Mouse (Mus musculus): ENCODE data around the gene Fancg.

Gene Fancg

DNA sequence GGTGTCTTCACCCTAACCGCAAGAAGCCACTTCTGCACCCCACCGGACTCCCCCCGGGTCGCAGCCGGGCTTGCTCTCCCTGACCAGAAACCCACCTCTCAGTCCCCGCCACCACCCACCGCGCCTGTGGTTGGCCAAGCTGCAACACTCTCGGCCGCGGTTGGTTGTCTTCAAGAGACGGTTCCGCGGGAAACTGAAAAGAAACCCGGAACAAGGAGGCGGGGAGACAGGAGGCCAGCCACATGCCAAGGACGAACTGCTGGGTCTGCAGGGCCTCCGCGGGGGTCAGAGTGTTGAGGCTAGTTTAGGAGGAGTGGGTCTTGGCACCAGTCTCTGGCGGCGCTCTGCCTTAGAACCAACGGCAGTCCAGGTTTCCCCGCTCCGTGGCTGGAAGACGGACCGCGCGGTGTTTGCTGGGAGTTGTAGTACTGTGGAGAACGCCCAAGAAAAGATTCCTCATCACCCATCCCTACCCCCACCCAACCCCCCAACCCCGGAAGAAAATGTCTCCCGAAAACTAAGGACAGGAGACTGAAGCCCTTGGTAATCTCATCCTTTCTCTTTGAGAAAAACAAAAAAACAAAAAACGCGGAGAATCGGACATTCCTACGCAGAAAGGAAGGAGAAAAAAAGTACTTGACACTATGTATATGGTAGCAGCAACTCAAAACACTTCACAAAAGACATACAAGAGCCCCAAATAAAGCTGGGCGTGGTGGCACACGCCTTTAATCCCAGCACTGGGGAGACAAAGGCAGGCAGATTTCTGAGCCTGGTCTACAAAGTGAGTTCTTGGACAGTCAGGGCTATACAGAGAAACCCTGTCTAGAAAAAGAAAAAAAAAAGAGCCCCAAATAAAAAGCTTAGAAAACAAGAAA, at the start of gene Fancg:
TSS of gene Fancg (minus strand) at position 346 of the 878 bp plus-strand sequence.
- peak; percentile 89 to 94 for DNase-seq

DNA sequence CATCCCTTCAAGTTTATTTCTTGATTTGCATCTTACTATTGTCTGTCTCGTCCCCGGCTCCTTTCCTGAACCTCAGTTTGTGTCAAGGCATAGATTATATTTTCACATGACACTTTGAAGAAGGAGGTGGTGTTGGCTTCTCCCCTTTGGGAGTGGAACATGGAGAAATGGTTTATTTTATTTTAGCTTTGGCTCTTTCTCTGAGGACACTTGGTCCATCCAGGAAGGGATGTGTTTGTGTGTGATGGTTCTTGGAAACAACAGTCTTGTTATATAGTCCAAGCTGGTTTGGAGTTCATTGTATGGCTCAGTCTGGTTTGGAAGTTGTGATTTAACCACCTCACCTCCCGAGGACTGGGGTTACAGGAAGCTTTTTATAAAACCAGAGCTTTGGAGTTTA, 49.4 kb upstream of the Fancg start:
- no peak for DNase-seq

DNA sequence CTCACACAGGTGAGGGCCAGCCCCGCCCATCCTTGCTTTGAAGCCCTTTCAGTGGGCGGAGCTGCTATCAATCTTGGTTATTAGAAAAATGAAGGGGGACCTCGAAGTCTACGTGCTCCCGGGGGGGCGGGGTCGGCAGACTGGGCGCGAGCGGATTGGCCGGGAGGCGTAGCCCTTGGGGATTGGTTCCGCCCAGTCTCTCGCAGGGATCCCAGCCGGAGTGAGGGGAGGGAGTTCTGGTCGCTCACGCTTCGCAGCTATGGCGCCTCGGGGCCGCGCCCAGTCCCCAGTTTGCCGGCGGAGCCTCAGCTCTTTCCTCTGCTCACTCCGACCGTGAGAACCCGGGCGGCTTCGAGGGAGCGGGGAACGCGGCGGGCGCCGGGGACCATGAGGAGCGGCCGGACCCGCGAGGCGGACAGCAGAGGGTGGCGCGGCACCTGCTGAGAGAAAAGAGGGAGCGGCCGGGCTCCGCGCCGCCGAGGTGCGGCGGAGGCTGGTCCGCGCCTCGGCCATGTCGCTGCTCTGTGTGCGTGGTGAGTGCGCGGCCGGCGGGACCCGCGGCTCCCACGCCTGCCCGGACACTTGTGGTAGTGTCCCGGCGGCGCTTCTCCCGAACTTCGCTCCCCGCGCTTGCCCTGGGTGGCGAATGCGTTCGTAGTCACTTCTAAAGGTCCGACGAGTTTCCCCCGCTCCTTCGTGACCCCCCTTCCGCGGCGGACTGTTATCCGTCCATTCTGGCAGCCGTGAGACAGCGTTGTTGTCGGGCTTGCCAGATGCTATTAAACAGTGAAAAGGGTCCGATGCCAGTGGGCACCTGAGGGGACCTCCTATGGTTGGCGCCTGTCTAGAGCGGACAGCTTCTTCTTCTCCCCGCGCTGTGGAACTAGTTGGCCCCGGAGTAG, 48.7 kb upstream of the Fancg start, which contains the start of gene Unc13b:
TSS of gene Unc13b (plus strand) at position 201 of the 902 bp plus-strand sequence.
- peak; percentile 96 to 98 for DNase-seq

DNA sequence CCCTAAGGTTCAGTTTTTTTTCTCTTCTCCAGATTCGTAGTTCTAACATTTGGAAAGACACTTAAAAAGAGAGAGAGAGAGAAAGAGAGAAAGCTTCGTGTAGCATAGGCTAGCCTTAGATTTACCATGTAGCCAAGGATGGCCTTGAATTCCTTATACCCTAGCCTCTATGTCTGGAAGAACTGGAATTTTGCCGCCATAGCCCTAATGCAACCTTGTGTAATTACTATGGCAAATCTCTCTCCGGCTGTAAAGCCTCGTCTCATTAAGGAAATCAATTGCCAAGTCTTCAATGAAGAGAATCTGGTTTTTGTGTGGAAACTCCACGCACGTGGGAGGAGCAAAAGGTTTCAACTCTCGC, 48.1 kb upstream of the Fancg start:
- DNase-seq: no peak

DNA sequence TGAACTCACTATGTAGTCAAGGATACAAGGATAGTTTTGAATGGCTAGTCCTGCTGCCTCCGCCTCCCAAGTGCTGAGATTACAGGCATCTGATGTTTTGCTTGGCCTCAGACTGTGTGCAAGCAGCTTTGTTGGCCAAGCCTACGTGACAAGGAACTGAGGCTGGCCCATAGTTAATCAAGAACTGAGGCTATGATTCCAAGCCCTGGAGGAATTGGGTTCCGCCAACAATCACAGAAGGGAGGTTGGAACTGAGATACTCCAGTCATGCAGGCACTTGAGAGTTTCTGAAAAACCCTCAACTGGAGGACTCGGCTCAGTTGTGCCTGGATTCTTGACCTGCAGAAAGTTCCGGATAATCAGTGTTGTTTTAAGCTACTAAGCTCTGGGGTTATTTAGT, 47.3 kb upstream of the Fancg start:
- no peak for DNase-seq

DNA sequence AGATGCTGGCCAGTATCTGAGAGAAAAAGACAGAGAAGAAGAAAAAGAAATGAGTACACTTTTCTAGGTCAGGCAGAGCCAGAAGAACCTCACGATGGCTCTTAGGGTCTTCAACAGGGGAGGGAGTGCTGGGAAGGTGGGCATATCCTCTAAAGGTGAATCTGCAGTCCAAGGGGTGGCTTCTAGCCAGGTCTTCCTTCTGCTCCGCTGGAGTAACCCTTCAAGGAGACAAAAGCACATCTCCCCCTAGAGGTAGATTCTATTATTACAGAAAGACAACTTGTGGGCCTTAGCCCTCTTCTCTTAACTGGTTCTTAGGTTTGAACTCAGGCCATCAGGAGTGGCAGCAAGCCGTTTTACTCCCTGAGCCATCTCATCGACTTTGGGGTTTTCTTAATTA, 42.3 kb upstream of the Fancg start:
- peak; percentile 67 to 74 for DNase-seq

DNA sequence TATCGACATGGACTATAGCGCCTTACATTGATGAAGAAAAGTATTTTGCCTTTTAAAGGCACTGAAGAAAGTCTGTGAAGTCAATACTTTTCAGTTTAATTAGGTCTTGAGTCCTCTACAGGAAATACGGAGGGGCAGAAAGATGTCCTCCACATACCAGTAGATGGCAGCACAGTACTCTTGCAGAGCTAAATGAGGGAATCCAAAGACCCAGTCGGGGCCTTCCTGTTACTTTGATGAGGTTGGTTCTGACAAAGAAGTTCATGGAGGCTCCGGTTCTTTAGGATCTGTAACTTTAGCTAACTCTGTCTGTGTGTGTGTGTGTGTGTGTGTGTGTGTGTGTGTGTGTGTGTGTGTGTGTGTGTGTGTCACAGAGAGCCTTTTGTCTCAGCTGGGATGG, 36.9 kb upstream of the Fancg start:
- DNase-seq: peak; percentile 86

DNA sequence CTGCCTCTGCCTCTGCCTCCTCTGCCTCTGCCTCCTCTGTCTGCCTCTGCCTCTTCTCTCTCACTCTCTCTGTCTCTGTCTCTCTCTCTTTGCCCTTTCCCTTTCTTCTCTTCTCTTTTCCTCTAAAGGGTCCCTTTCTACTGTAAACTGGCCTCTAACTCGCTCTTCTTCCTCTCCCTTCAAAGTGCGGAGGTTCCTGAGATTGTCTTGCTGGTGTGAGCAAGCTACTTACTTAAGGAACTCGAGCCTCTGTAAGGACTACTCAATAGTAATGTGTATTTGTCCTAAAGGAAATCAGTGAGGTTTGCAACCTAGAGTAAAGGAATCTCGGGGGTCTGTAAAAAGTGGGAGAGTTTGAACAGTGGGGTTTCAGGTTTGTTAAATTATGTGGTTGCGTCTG, 36.3 kb upstream of the Fancg start:
- no peak for DNase-seq

DNA sequence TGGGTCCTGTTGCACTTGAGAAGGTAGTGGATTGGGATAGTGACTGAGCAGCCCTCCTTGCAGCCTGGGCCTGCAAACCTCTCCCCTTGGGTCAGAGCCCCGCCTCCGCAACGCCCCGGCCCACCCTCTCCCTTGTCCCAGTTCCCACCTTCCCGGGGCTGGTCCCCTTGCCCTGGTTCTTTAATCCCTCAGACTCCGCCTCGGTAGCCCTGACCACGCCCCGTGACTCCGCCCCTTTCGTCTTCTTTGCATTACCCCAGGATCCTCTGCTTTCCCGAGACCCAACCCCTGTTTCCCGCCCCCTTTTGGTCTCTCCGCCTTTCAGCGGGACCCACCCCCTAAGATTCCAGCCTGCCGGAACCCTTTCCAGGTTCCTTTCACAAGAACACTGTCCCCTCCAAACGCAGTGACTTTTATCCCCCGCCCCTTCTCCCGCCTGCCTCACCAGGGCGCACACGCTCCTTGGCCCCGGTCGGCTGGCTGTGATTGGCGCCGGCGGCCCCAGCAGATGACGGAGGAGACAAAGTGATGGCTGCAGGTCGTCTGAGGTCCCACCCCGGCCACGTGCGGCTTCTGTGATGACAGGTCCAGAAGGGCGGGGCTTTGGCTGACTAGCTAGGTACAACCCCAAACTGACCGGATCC, 35.5 kb upstream of the Fancg start, which contains the start of gene Fam214b:
TSS of gene Fam214b (minus strand) at position 562 of the 644 bp plus-strand sequence.
- peak; percentile 99 to 100 for DNase-seq

DNA sequence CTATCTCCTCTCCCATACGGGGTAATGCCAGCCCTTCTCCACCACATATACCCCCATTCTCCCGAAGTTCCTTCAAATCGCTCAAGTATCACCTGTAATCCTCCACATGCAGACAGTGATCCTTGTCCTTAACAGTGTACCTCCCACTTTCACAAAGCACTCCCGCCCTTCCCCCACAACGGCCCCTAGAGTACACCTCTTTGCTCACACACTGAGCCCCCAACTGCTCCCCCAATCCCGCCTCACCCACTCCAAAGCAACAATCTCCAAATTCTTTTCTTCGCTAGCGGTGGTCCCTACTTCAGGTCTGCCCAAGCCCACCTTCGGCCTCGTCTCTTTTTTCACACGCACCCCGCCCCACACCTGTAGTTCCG, 35.0 kb upstream of the Fancg start:
- DNase-seq: peak in 1 of 2 experiments; percentile 49

DNA sequence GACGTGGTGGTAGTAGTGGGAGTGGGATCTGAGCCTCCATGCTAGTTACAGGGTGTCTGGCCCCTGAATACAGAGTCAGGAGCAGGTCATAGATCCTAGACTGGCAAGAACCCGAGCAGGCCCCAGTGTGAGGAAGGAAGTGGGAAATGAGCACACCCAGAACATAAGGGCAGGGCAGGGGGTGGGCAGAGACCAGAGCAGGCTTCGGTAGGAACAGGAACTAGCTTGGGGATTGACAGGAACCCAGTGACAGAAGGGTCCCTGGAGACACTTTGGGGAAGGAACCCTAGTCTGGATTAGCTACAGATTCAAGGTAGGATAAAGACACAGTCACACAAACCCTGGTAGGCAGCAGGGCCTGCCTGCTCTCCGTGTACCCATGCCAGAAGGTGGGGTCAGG, 34.4 kb upstream of the Fancg start:
- DNase-seq: peak; percentile 46 to 83

DNA sequence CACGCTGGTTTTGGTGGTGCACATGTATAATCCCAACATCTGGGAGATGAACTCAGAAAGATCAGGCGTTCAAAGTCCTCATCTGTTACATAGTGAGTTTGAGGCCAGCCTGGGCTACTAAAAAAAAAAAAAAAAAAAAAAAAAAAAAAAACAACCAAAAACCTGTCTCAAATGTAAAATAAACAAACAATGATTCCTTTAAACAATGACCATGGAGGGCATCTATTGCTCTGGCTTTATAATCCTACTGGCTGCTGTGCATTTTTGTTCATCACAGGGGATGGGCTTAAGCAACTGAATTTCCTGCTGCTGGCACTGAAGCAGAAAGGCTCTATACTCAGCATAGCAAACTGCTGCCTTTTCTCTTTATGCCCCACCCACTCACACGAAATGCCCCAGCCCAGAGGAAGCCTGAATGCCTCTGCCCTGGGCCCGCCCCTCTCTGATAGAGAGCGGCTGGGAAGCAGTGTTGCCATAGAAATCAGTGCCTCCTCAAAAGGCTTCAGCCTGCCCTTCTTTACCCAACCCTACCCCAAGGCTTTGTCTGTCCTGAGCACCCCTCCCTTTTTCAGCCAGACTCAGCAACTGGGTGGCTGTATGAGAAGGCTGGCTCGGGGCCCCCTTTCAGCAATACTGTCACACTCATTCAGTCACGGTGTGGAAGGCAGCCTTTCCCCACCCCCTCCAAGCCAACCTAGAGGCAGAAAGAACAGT, 33.5 kb upstream of the Fancg start:
- peak; percentile 72 to 86 for DNase-seq

DNA sequence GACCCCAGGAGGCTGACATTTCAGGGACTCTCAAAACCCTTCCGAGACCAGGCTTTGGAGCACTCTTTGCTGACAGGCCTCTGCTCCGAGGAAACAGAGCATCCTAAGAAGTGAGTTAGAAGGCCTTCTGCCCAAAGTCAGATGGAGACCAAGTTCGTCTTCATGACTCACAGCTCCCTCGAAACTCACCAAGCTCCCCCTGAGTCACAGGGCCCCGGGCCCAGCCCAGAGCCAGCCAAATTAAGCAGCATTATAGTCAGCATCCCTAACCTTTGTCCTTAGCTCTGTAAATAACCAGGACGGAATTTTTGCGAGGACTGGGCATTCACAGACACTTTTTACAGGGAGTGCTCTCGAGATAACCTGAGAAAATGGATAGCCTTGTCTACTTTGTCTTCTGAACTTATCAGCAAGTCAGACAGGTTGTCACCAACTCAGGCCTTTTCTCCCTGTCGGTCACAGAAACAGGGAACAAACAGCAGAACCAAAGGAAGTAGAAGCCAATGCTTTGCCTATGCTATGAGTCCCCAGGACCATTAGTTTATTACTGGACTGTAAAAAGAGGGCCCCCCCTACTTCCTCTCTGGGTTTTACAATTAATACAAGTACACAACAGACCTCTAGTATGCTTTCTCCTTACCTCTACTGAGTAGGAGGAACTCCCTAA, 30.7 kb upstream of the Fancg start:
- DNase-seq: no peak

DNA sequence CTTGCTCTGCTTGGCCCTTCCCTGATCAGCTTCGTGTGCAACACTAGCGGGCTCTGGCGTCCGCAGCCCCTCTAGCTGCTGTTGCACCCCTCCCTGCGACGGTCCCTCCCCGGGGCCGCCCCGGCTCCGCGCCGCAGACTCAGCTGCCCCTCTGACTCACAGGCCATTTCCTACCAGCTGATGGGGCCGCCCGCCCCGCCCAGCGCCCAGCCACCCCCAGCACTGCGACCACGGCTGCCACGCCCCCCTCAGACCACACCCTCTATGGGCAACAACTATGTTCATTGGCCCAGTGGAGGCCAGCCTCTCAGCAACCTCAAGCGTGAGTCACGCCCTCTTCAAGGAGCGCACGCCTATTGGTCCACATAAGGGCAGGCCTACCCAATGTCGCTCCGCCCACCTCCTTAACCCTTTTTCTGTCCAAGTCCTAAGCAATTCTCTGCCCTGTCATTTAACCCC, 29.8 kb upstream of the Fancg start:
- DNase-seq: peak; percentile 98 to 100

DNA sequence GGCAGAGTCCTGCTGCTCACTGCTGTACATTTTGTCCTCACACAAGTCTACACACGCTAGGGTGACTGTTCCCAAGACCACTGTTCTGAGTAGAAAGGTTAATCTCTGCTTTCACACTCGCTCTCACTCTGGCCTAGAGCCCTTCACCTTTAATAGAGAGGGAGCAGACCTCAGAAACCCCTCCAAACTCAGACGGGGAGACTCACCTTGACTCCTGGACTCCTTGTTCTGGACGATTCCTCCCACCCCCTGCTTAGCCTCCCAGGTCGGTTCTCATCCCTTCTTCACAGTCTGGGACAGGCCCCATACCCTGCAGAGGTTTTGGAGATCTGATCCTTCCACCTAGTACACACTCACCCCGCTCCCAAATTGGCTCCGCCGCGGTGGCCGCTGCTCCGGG, 29.3 kb upstream of the Fancg start:
- no peak for DNase-seq

DNA sequence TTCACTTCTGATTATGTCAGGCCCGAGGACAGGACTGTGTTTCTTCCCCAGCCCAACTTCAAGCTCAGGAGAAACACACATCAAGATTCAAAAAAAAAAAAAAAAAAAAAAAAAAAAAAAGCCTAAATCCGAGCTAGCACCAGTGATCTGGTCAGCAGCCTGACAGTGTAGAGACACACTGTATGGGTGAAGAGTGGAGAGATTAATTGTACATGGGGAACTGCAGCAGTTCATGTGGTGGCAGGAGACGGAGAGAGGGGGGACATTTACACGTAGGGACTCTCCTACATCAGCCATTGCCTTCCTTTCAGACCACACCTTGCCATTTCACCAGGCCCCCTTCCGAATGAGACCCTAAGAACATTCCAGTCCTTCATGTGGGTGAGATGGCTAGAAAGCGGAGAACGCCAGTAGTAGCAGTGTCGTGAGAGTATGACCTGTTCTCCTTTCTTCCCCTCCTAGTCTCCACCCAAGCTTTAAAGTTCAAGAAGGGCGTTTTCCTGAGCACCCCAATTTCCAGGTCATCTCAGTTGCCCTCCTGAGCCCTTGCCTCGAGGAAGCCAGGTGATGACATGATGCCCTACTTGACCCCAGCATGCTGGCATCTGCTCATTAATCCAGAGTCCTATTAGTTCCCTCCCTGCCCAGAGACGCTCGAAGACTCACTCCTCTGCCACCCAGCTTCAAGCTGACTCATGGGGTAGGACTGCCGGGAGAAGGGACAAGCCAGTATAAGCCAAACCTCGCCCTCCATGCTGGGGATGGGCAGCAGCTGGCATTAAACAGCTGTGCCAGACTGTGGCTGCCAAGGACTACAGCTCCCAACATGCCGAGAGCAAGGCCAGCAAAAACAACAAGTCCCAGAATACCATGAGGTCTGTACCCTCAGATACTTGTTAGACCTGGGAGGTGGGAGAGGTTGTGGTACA, 28.5 kb upstream of the Fancg start:
- DNase-seq: peak; percentile 29 to 69

DNA sequence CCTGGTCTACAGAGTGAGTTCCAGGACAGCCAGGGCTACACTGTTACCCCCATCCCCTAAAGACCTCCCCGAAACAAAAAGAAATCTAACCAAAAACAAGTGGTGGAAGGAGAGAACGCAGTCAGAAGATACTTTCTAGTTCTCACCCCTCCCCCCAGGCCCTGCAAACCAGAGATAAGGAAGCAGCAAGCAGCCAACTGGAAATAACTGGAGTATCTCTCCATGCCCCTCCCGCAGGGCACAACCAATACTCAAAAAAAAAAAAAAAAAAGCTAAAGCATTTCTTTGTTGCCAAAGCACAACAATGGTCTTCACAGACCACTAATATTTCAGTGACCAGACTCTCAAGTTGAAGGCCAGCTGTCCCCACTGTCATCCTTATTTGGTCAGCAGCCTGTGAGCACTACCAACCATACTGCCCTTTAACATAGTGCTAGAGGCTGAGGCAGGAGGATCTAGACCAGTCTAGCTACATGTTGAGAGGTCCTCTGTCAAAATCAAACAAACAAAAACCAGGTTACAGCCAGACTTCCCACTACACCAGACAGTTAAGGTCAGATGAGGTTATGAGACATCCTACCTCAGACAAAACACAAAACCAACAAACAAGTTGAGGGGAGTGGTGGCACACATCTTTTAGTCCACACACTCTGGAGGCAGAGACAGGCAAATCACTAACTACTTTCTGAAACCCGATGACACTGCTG, 27.7 kb upstream of the Fancg start:
- no peak for DNase-seq

DNA sequence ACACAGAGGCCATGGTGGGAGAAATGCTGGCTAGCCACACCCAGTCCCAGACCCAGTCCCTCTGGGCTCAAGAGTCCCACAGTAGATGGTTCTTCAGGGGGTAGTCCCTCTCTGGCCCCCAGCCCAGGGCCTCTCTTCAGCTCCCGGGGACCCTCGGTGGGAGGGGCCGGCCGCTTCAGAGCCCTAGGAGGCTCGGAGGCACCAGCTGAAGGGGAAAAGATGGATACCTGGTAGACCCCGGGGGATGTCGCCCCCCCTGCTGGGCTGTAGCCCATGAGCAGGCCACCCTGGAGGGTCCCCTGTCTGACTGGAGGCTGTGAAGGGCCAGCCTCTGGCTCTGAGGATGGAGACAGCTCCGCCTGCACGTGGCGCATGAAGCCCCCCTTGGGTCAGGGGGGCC, 26.1 kb upstream of the Fancg start:
- no peak for DNase-seq

DNA sequence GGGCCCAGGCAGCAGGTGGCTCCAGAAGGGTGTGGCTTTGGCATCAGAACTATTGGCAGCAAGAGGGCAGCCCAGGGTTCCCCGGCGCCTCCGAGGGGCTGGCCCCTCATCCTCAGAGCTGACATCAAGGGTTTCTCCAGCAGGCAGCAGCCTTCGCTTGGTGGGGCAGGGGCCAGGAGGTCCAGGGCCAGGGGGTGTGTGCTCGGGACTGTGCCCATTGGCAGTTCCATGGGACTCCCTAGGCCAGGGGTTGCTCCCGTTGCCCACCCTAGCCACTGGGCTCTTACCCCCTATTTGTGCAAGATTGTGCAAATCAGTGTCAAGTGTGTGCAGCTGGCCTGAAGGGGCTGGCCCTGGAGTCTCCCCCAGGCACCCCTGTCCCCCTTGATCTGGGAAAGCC, 25.5 kb upstream of the Fancg start:
- no peak for DNase-seq

DNA sequence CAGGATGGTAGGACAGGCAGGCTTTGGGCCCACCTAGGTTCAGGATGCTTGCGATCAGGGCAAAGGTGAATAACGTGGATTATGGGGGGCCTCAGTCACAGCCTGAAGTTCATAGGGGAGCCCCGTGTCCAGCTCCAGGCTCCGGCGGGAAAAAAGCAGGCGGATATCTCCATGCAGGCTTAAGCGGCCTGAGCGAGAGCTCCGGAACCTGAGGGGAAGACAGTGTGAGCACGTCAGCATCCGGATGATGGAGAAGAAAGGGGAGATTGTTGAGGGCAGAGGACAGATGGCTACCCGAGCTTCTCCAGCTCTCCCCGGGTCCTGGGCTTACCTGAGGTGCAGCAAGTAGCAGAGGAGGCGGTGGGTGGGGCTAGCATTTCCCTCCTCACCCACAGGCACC, 23.2 kb upstream of the Fancg start:
- no peak for DNase-seq
